Mouse (Mus musculus): Measurements from ENCODE around the gene Akap13. TPM values are rescaled to one million over a fixed set of nuclear protein-coding genes. Genes with fewer than 3 reads are reported as not detected.

Akap13 gene
- polyA plus RNA-seq, 1 experiment from 2014 or later = 52.9 TPM

GRCm38 (mm10) chr7:75587727-75588126, 132.4 kb downstream of the Akap13 start:
- 0 out of 2 replicates have a peak, but pooled peaks have one; percentile 10 for ATAC-seq
- Histone ChIP-seq H3K9me3 (ENCODE audit: low read length) (no peaks in the 10 kb centered on the region), H3K27me3 (replicated peaks; ENCODE audit: insufficient read depth, low read length) (no peaks in the 10 kb centered on the region), H3K4me1 (ENCODE audit: insufficient read depth, low read depth, low read length) (peaks cover 23% of the 10 kb centered on the region; the same call in 1 of the 2 replicates), H3K9ac (replicated peaks; ENCODE audit: low read depth) (no peak overlapping the region), H3K36me3 (ENCODE audit: insufficient read depth, low read length) (peaks cover 3% of the 10 kb centered on the region; the same call in 1 of the 2 replicates), H3K4me3 (ENCODE audit: low read depth, low read length) (peak overlapping the region; percentile 17; the same call in 1 of the 2 replicates), H3K27ac (ENCODE audit: low read length) (peak overlapping the region; percentile 57), H3K4me2 (replicated peaks; ENCODE audit: low read depth, low read length) (peak overlapping the region; percentile 45)
- no peak for TF ChIP-seq CTCF (IDR thresholded peaks at IDR 0.05)
- TF ChIP-seq EP300 (IDR thresholded peaks at IDR 0.05) = no peak
- WGBS = 60% methylated on average over 5 of the region's 5 CpGs
- peak; percentile 56 for DNase-seq (ENCODE audit: low spot score)

GRCm38 (mm10) chr7:75589304-75589973, 134.1 kb downstream of the Akap13 start:
- WGBS = 89% methylated on average over 8 of the region's 8 CpGs
- DNase-seq (ENCODE audit: low spot score) (no peak), ATAC-seq (no peak)
- Histone ChIP-seq H3K9me3 (ENCODE audit: low read length) (no peaks in the 10 kb centered on the region), H3K36me3 (ENCODE audit: insufficient read depth, low read length) (peaks cover 3% of the 10 kb centered on the region; the same call in 1 of the 2 replicates), H3K4me1 (ENCODE audit: insufficient read depth, low read depth, low read length) (peaks cover 24% of the 10 kb centered on the region; the same call in 1 of the 2 replicates), H3K27ac (ENCODE audit: low read length) (no peak overlapping the region), H3K27me3 (replicated peaks; ENCODE audit: insufficient read depth, low read length) (no peaks in the 10 kb centered on the region), H3K4me3 (ENCODE audit: low read depth, low read length) (no peak overlapping the region), H3K9ac (replicated peaks; ENCODE audit: low read depth) (no peak overlapping the region), H3K4me2 (replicated peaks; ENCODE audit: low read depth, low read length) (no peak overlapping the region)
- TF ChIP-seq EP300 (IDR thresholded peaks at IDR 0.05) = no peak
- TF ChIP-seq CTCF (IDR thresholded peaks at IDR 0.05) = no peak

- H3K9ac ChIP-seq (replicated peaks; ENCODE audit: low read depth) = no peak overlapping the region
- no peak for ATAC-seq
- H3K4me1 ChIP-seq (ENCODE audit: insufficient read depth, low read depth, low read length) = peaks cover 26% of the 10 kb centered on the region; the same call in 1 of the 2 replicates
- H3K27me3 ChIP-seq (replicated peaks; ENCODE audit: insufficient read depth, low read length) = no peaks in the 10 kb centered on the region
- no peaks in the 10 kb centered on the region for H3K9me3 ChIP-seq (ENCODE audit: low read length)
- no peak overlapping the region for H3K27ac ChIP-seq (ENCODE audit: low read length)
- TF ChIP-seq CTCF (IDR thresholded peaks at IDR 0.05) = no peak
- peak; percentile 97 for TF ChIP-seq EP300 (IDR thresholded peaks at IDR 0.05)
- H3K36me3 ChIP-seq (ENCODE audit: insufficient read depth, low read length) = peaks cover 3% of the 10 kb centered on the region; the same call in 1 of the 2 replicates
- 46% methylated on average over 1 of the region's 1 CpGs for WGBS
- H3K4me3 ChIP-seq (ENCODE audit: low read depth, low read length) = no peak overlapping the region
- no peak overlapping the region for H3K4me2 ChIP-seq (replicated peaks; ENCODE audit: low read depth, low read length)
- no peak for DNase-seq (ENCODE audit: low spot score)
These were observed 136.6 kb downstream of the Akap13 start for GRCm38 (mm10) chr7:75591961-75592360.

GRCm38 (mm10) chr7:75594801-75595200, 139.5 kb downstream of the Akap13 start:
- DNase-seq (ENCODE audit: low spot score) = peak; percentile 56

GRCm38 (mm10) chr7:75595268-75595667, 139.9 kb downstream of the Akap13 start:
- ATAC-seq = no peak
- Histone ChIP-seq H3K4me2 (replicated peaks; ENCODE audit: low read depth, low read length) (no peak overlapping the region; the same call in 1 of the 2 replicates), H3K4me1 (ENCODE audit: insufficient read depth, low read depth, low read length) (peaks cover 15% of the 10 kb centered on the region; the same call in 1 of the 2 replicates), H3K9me3 (ENCODE audit: low read length) (no peaks in the 10 kb centered on the region), H3K27me3 (replicated peaks; ENCODE audit: insufficient read depth, low read length) (no peaks in the 10 kb centered on the region), H3K9ac (replicated peaks; ENCODE audit: low read depth) (no peak overlapping the region), H3K4me3 (ENCODE audit: low read depth, low read length) (no peak overlapping the region), H3K36me3 (ENCODE audit: insufficient read depth, low read length) (peaks cover 3% of the 10 kb centered on the region; the same call in 1 of the 2 replicates), H3K27ac (ENCODE audit: low read length) (peak overlapping the region; percentile 63)
- DNase-seq (ENCODE audit: low spot score) = no peak
- no peak for TF ChIP-seq CTCF (IDR thresholded peaks at IDR 0.05)
- no peak for TF ChIP-seq EP300 (IDR thresholded peaks at IDR 0.05)

More at GRCm38 (mm10) chr7:75594801-75595200, 139.5 kb downstream of the Akap13 start:
- no peak overlapping the region for H3K4me3 ChIP-seq (ENCODE audit: low read depth, low read length)
- H3K36me3 ChIP-seq (ENCODE audit: insufficient read depth, low read length) = peaks cover 3% of the 10 kb centered on the region; the same call in 1 of the 2 replicates
- no peak overlapping the region for H3K9ac ChIP-seq (replicated peaks; ENCODE audit: low read depth)
- H3K27me3 ChIP-seq (replicated peaks; ENCODE audit: insufficient read depth, low read length) = no peaks in the 10 kb centered on the region
- peak; percentile 89 for ATAC-seq
- H3K9me3 ChIP-seq (ENCODE audit: low read length) = no peaks in the 10 kb centered on the region
- no peak overlapping the region for H3K27ac ChIP-seq (ENCODE audit: low read length)
- TF ChIP-seq CTCF (IDR thresholded peaks at IDR 0.05) = no peak
- TF ChIP-seq EP300 (IDR thresholded peaks at IDR 0.05) = peak; percentile 56; the same call in 1 of the 2 replicates
- peaks cover 15% of the 10 kb centered on the region; the same call in 1 of the 2 replicates for H3K4me1 ChIP-seq (ENCODE audit: insufficient read depth, low read depth, low read length)
- 40% methylated on average over 5 of the region's 5 CpGs for WGBS
- H3K4me2 ChIP-seq (replicated peaks; ENCODE audit: low read depth, low read length) = no peak overlapping the region

GRCm38 (mm10) chr7:75596058-75596748, 140.9 kb downstream of the Akap13 start:
- TF ChIP-seq EP300 (IDR thresholded peaks at IDR 0.05) (peak; percentile 79), CTCF (IDR thresholded peaks at IDR 0.05) (no peak)
- H3K27ac ChIP-seq (ENCODE audit: low read length) = peak overlapping the region; percentile 63
- H3K27me3 ChIP-seq (replicated peaks; ENCODE audit: insufficient read depth, low read length) = no peaks in the 10 kb centered on the region
- DNase-seq (ENCODE audit: low spot score) = peak; percentile 75
- no peak overlapping the region; the same call in 1 of the 2 replicates for H3K4me2 ChIP-seq (replicated peaks; ENCODE audit: low read depth, low read length)
- no peaks in the 10 kb centered on the region for H3K36me3 ChIP-seq (ENCODE audit: insufficient read depth, low read length)
- ATAC-seq = peak; percentile 66
- 44% methylated on average over 6 of the region's 6 CpGs for WGBS
- no peaks in the 10 kb centered on the region for H3K9me3 ChIP-seq (ENCODE audit: low read length)
- no peak overlapping the region for H3K9ac ChIP-seq (replicated peaks; ENCODE audit: low read depth)
- H3K4me1 ChIP-seq (ENCODE audit: insufficient read depth, low read depth, low read length) = peaks cover 12% of the 10 kb centered on the region; the same call in 1 of the 2 replicates
- no peak overlapping the region for H3K4me3 ChIP-seq (ENCODE audit: low read depth, low read length)

All from lung, postnatal 0 days (tissue).